ENCODE assay signal across 7 mouse cellular contexts in genomic region chr9:104002913-104003330, GRCm38 (mm10). TPM values are rescaled to one million over a fixed set of nuclear protein-coding genes. Genes with fewer than 3 reads are reported as not detected.
A peak's percentile ranks its signal among the peaks of the same experiment; 100 is the strongest.
DNase-seq lines count a peak whose midpoint lies in the region; ATAC-seq and TF ChIP-seq lines count a peak whose summit lies in the region.

No protein-coding gene starts in this region.

- H3K4me1 ChIP-seq in hindbrain, embryonic 11.5 days (replicated peaks; ENCODE audit: control insufficient read depth, insufficient read depth, low read length) = no peaks in the 10 kb centered on the region
- 0 out of 2 replicates have a peak, but pooled peaks cover 4% of the 10 kb centered on the region for H3K4me1 ChIP-seq in small intestine, adult 2 months (ENCODE audit: control insufficient read depth, insufficient read depth, insufficient read length, low read length)

- peak; percentile 49; the same call in 1 of the 2 replicates for TF ChIP-seq CTCF in small intestine, adult 2 months (IDR thresholded peaks at IDR 0.05; ENCODE audit: extremely low read depth, insufficient read length, insufficient replicate concordance, low read depth, low read length)

- peak overlapping the region; percentile 59 for H3K4me3 ChIP-seq in hindbrain, embryonic 11.5 days (ENCODE audit: low read depth, low read length)
- H3K4me3 ChIP-seq in small intestine, adult 2 months (ENCODE audit: low read depth, low read length) = peak overlapping the region; percentile 77

- no peaks in the 10 kb centered on the region for H3K36me3 ChIP-seq in hindbrain, embryonic 11.5 days (ENCODE audit: control insufficient read depth, insufficient read depth, low read length)
- H3K36me3 ChIP-seq in small intestine, adult 2 months (ENCODE audit: control insufficient read depth, insufficient read depth, low read length) = no peaks in the 10 kb centered on the region

- DNase-seq in A20 (ENCODE audit: low read depth, low spot score) = peak; percentile 92
- peak; percentile 89 for DNase-seq in embryo, embryonic 10 days (ENCODE audit: low spot score)
- peak; percentile 81 for DNase-seq in hindbrain, embryonic 11.5 days (ENCODE audit: low spot score)
- peak; percentile 74 to 85 for DNase-seq in left cerebral cortex, postnatal 25 days (ENCODE audit: low spot score in 2 of 2)

- peak overlapping the region; percentile 64 for H3K9ac ChIP-seq in hindbrain, embryonic 11.5 days (ENCODE audit: low read depth, low read length)

- intact Hi-C loops in left cerebral cortex, postnatal 25 days (cut with DNase I) = loop anchor here (2.0 kb wide), 1 partner anchor 60 kb away; the partner anchor contains the start of genes Acad11 and Uba5

- TF ChIP-seq POLR2A in small intestine, adult 2 months (IDR thresholded peaks at IDR 0.05; ENCODE audit: low read depth, low read length) = no peak

- H3K9me3 ChIP-seq in hindbrain, embryonic 11.5 days (ENCODE audit: control insufficient read depth, low read length) = no peaks in the 10 kb centered on the region

- 0 out of 2 replicates have a peak overlapping the region, but pooled peaks have one; percentile 34 for H3K27ac ChIP-seq in hindbrain, embryonic 11.5 days (ENCODE audit: low read depth, low read length)
- 0 out of 2 replicates have a peak overlapping the region, but pooled peaks have one; percentile 12 for H3K27ac ChIP-seq in small intestine, adult 2 months (ENCODE audit: insufficient read depth, low read depth, low read length)

- under 1% methylated on average over 37 of the region's 37 CpGs for WGBS in hindbrain, embryonic 11.5 days
- WGBS in small intestine, adult 2 months = 1% methylated on average over 36 of the region's 37 CpGs

- no peaks in the 10 kb centered on the region for H3K27me3 ChIP-seq in hindbrain, embryonic 11.5 days (ENCODE audit: control insufficient read depth, insufficient read depth, low read length)
- H3K27me3 ChIP-seq in small intestine, adult 2 months (ENCODE audit: control insufficient read depth, insufficient read depth, low read length) = no peaks in the 10 kb centered on the region

- H3K4me2 ChIP-seq in hindbrain, embryonic 11.5 days (replicated peaks; ENCODE audit: low read depth, low read length) = peak overlapping the region; percentile 66

- peak; percentile 42 for ATAC-seq in CD4-positive, CD25-positive, alpha-beta regulatory T cell, adult 4 months
- peak; percentile 49 for ATAC-seq in hindbrain, embryonic 11.5 days (ENCODE audit: low FRiP score)
- peak; percentile 56 for ATAC-seq in megakaryocyte progenitor cell, adult 5-6 weeks (replicated peaks; ENCODE audit: poor library complexity)

RNA-seq across cellular contexts. Expression of gene Nphp3, which starts 0.6 kb away (rescaled TPM):
- under 1 TPM; 0.39 to 0.85 TPM for polyA plus RNA-seq in CD4-positive, CD25-positive, alpha-beta regulatory T cell, adult 4 months (2017; shearing (Covaris generic))
- 3.7 and 4.2 TPM in 2 replicates for polyA plus RNA-seq in hindbrain, embryonic 11.5 days (2014; fragmentation: Nextera tagmentation; extraction: Ambion mirVana)
- total RNA-seq in left cerebral cortex, postnatal 25 days (2021) = 10 to 100 TPM in 1 of 2 experiments, 1 to 10 TPM in 1; 6.8 to 12.7 TPM
- 1.3 and 8.9 TPM in 2 replicates for total RNA-seq in megakaryocyte progenitor cell, adult 5-6 weeks (2015)
- total RNA-seq in megakaryocyte progenitor cell, adult 5-6 weeks (2017) = 2.4 and 3.3 TPM in 2 replicates
- 1.8 and 3.5 TPM in 2 replicates for polyA plus RNA-seq in small intestine, adult 2 months (2012; rRNA removed)

RNA-seq across cellular contexts. Expression of gene Gm28305, which starts 37.5 kb away (rescaled TPM):
- polyA plus RNA-seq in CD4-positive, CD25-positive, alpha-beta regulatory T cell, adult 4 months (2017; shearing (Covaris generic)) = 1 to 10 TPM in 1 of 2 experiments, not detected in 1; 1.5 TPM
- not detected in 2 replicates for polyA plus RNA-seq in hindbrain, embryonic 11.5 days (2014; fragmentation: Nextera tagmentation; extraction: Ambion mirVana)
- total RNA-seq in left cerebral cortex, postnatal 25 days (2021) = not detected
- not detected in 2 replicates for total RNA-seq in megakaryocyte progenitor cell, adult 5-6 weeks (2015)
- total RNA-seq in megakaryocyte progenitor cell, adult 5-6 weeks (2017) = not detected in 2 replicates
- polyA plus RNA-seq in small intestine, adult 2 months (2012; rRNA removed) = not detected in 2 replicates

Comparison
In these comparisons a context has a peak if more than half of its experiments do, and no peak if none do; other contexts are left out.
1. Peak in every context shown above with its lines: DNase-seq, ATAC-seq, H3K4me3 ChIP-seq and H3K27ac ChIP-seq.